Mouse (Mus musculus) retina, postnatal 1 day (tissue): ENCODE data around the gene Slc26a10.
"Not testable (repeated sequence)": the region's sequence is repeated elsewhere in the genome, so short reads cannot be mapped to it uniquely, and the experiment has no call there.

Experiments used
- DNase-seq: peaks from one replicate; pipeline ENCODE4 v3.0.0-alpha.2; 2012

The Slc26a10 gene

GRCm38 (mm10) chr10:127180695-127181047 is 226 bp upstream of the Slc26a10 start:
- DNase-seq = no peak

- DNase-seq = peak; percentile 32
Measured at GRCm38 (mm10) chr10:127178286-127179027, 2.0 kb downstream of the Slc26a10 start.

GRCm38 (mm10) chr10:127177719-127178118 is 2.7 kb downstream of the Slc26a10 start:
- peak; percentile 92 for DNase-seq

- DNase-seq = no peak
Measured at GRCm38 (mm10) chr10:127177235-127177634, 3.2 kb downstream of the Slc26a10 start.

GRCm38 (mm10) chr10:127176756-127177155 is 3.7 kb downstream of the Slc26a10 start:
- no peak for DNase-seq

GRCm38 (mm10) chr10:127176228-127176627 is 4.2 kb downstream of the Slc26a10 start:
- DNase-seq = no peak

- no peak for DNase-seq
Measured at GRCm38 (mm10) chr10:127174170-127174569, 6.3 kb downstream of the Slc26a10 start.

GRCm38 (mm10) chr10:127173148-127174065 is 7.0 kb downstream of the Slc26a10 start:
- no peak for DNase-seq

GRCm38 (mm10) chr10:127171631-127172200 is 8.7 kb downstream of the Slc26a10 start:
- no peak for DNase-seq

- peak; percentile 82 for DNase-seq
Measured at GRCm38 (mm10) chr10:127170837-127171272, 9.6 kb downstream of the Slc26a10 start.

- DNase-seq = peak; percentile 67
Measured at GRCm38 (mm10) chr10:127170002-127170401, 10.4 kb downstream of the Slc26a10 start.

- DNase-seq = no peak
Measured at GRCm38 (mm10) chr10:127167614-127168192, 12.7 kb downstream of the Slc26a10 start.

GRCm38 (mm10) chr10:127166771-127167613 is 13.5 kb downstream of the Slc26a10 start:
- no peak for DNase-seq

- DNase-seq = no peak
Measured at GRCm38 (mm10) chr10:127166404-127166715, 14.1 kb downstream of the Slc26a10 start.

GRCm38 (mm10) chr10:127165654-127166403 is 14.6 kb downstream of the Slc26a10 start:
- DNase-seq = peak; percentile 70

GRCm38 (mm10) chr10:127165354-127165653 is 15.1 kb downstream of the Slc26a10 start:
- DNase-seq = no peak

GRCm38 (mm10) chr10:127164631-127165353 is 15.7 kb downstream of the Slc26a10 start, which contains the start of gene B4galnt1:
B4galnt1 (plus strand) TSS chr10:127165225.
- DNase-seq = peak; percentile 91

GRCm38 (mm10) chr10:127164190-127164589 is 16.3 kb downstream of the Slc26a10 start:
- no peak for DNase-seq

- DNase-seq = not testable (repeated sequence)
Measured at GRCm38 (mm10) chr10:127162771-127163261, 17.6 kb downstream of the Slc26a10 start.

- no peak for DNase-seq
Measured at GRCm38 (mm10) chr10:127160728-127161127, 19.7 kb downstream of the Slc26a10 start.

- no peak for DNase-seq
Measured at GRCm38 (mm10) chr10:127160081-127160480, 20.4 kb downstream of the Slc26a10 start.
